Mouse (Mus musculus): ENCODE measurements around the gene Mtfmt. TPM values are rescaled to one million over a fixed set of nuclear protein-coding genes. Genes with fewer than 3 reads are reported as not detected.

Gene Mtfmt
- total RNA-seq, 2 experiments from 2014 or later = 13.4 to 14.2 TPM

Other genes with a start within 250 kb of the Mtfmt start
- gene Parp16, start 240.4 kb upstream of the Mtfmt start, total RNA-seq (2021) = 10 to 100 TPM; 11.8 to 21.2 TPM
- 1 to 10 TPM; 4.7 to 6.2 TPM for gene Cilp, start 170.6 kb upstream of the Mtfmt start, total RNA-seq (2021)
- gene Clpx, start 141.5 kb upstream of the Mtfmt start, total RNA-seq (2021) = 10 to 100 TPM; 65.6 to 75.8 TPM
- gene Pdcd7, start 89.7 kb upstream of the Mtfmt start, total RNA-seq (2021) = 10 to 100 TPM; 17.8 to 18.6 TPM
- 1 to 10 TPM in 1 of 2 experiments, under 1 TPM in 1; 0.60 to 1.0 TPM for gene Ubap1l, start 74.7 kb upstream of the Mtfmt start, total RNA-seq (2021)
- gene Kbtbd13, start 44.1 kb upstream of the Mtfmt start, total RNA-seq (2021) = under 1 TPM; 0.10 to 0.26 TPM
- 10 to 100 TPM; 11.9 to 12.7 TPM for gene Rasl12, start 37.3 kb upstream of the Mtfmt start, total RNA-seq (2021)
- not detected for gene Slc51b, start 12.8 kb upstream of the Mtfmt start, total RNA-seq (2021)
- 10 to 100 TPM; 61.9 to 70.4 TPM for gene Spg21, start 25.2 kb downstream of the Mtfmt start, total RNA-seq (2021)
- gene Ankdd1a, start 84.4 kb downstream of the Mtfmt start, total RNA-seq (2021) = 1 to 10 TPM; 2.0 to 3.4 TPM
- gene Plekho2, start 144.3 kb downstream of the Mtfmt start, total RNA-seq (2021) = 10 to 100 TPM; 56.6 to 71.5 TPM
- under 1 TPM; 0.46 to 0.92 TPM for gene Pif1, start 151.4 kb downstream of the Mtfmt start, total RNA-seq (2021)
- 10 to 100 TPM; 51.1 to 67.3 TPM for gene Rbpms2, start 193.9 kb downstream of the Mtfmt start, total RNA-seq (2021)
- gene Oaz2, start 232.2 kb downstream of the Mtfmt start, total RNA-seq (2021) = 100 to 1,000 TPM; 128 to 130 TPM